Mouse (Mus musculus) heart, postnatal 14 days (tissue): ENCODE data around the gene Astl. TPM values are rescaled to one million over a fixed set of nuclear protein-coding genes. Genes with fewer than 3 reads are reported as not detected.

ENCODE experiments used
- DNase-seq, 2 experiments: peaks; one replicate each; pipeline ENCODE4 v3.0.0; 2021 to 2022
- intact Hi-C: fragments of 180-260 bp; cut with DNase I; formaldehyde crosslinking; loops from one replicate; pipeline ENCODE4 v1.15.1; 2025
- total RNA-seq, 2 experiments: library from RNA; stranded (reverse); gene quantifications; 2 replicates each; pipeline ENCODE4 v1.2.3; 2021

The Astl gene
- total RNA-seq, 2 experiments from 2014 or later, result not detected

GRCm38 (mm10) chr2:127390352-127390751 is 51.9 kb downstream of the Astl start:
- intact Hi-C loops, result no loop called here
- DNase-seq, result no peak

- DNase-seq, result no peak
- intact Hi-C loops, result no loop called here
Observed at GRCm38 (mm10) chr2:127390846-127391245, 52.4 kb downstream of the Astl start.

GRCm38 (mm10) chr2:127391323-127391722 is 52.9 kb downstream of the Astl start:
- intact Hi-C loops, result no loop called here

GRCm38 (mm10) chr2:127394606-127395161 is 56.2 kb downstream of the Astl start:
- intact Hi-C loops, result no loop called here

More at GRCm38 (mm10) chr2:127391323-127391722, 52.9 kb downstream of the Astl start:
- DNase-seq, result no peak

GRCm38 (mm10) chr2:127398738-127399137 is 60.3 kb downstream of the Astl start:
- DNase-seq, result no peak
- intact Hi-C loops, result no loop called here

More at GRCm38 (mm10) chr2:127394606-127395161, 56.2 kb downstream of the Astl start:
- no peak for DNase-seq

Other genes starting within 250 kb of the Astl start
- gene Ncaph, start 204.7 kb upstream of the Astl start, total RNA-seq, result 1 to 10 TPM; 4.9 to 7.5 TPM
- gene Itpripl1, start 195.2 kb upstream of the Astl start, total RNA-seq, result 10 to 100 TPM; 16.4 to 21.3 TPM
- under 1 TPM; 0.56 to 0.60 TPM for gene 1810024B03Rik, start 130.4 kb upstream of the Astl start, total RNA-seq
- gene Snrnp200, start 130.3 kb upstream of the Astl start, total RNA-seq, result 10 to 100 TPM; 57.3 to 57.6 TPM
- 10 to 100 TPM; 57.2 to 59.4 TPM for gene Ciao1, start 90.8 kb upstream of the Astl start, total RNA-seq
- 10 to 100 TPM; 29.0 to 31.9 TPM for gene Tmem127, start 90.7 kb upstream of the Astl start, total RNA-seq
- gene Stard7, start 68.4 kb upstream of the Astl start, total RNA-seq, result 100 to 1,000 TPM; 163 to 165 TPM
- gene Dusp2, start 2.5 kb upstream of the Astl start, total RNA-seq, result 1 to 10 TPM; 1.0 to 4.0 TPM
- 1 to 10 TPM; 1.4 to 1.9 TPM for gene Adra2b, start 24.6 kb downstream of the Astl start, total RNA-seq
- under 1 TPM in 1 of 2 experiments, not detected in 1; 0.12 TPM for gene Gpat2, start 86.6 kb downstream of the Astl start, total RNA-seq
- 10 to 100 TPM; 25.9 to 30.2 TPM for gene Fahd2a, start 105.9 kb downstream of the Astl start, total RNA-seq
- 1 to 10 TPM; 1.5 to 1.8 TPM for gene Kcnip3, start 183.5 kb downstream of the Astl start, total RNA-seq
- gene Prom2, start 202.8 kb downstream of the Astl start, total RNA-seq, result not detected
- gene Zfp661, start 248.5 kb downstream of the Astl start, total RNA-seq, result 1 to 10 TPM; 1.9 to 2.0 TPM
- 100 to 1,000 TPM in 1 of 2 experiments, 10 to 100 TPM in 1; 99.6 to 104 TPM for gene Mrps5, start 248.6 kb downstream of the Astl start, total RNA-seq